Mouse (Mus musculus): ENCODE data around the gene Fgf2. TPM values are rescaled to one million over a fixed set of nuclear protein-coding genes. Genes with fewer than 3 reads are reported as not detected.

Gene Fgf2
- polyA plus RNA-seq, 1 experiment, result not detected

GRCm38 (mm10) chr3:37396930-37397608 lies 48.9 kb downstream of the Fgf2 start:
- WGBS, result 86% methylated on average over 5 of the region's 5 CpGs
- H3K4me1 ChIP-seq (ENCODE audit: control insufficient read depth, insufficient read depth, low read length), result 0 out of 2 replicates have a peak, but pooled peaks cover under 1% of the 10 kb centered on the region
- no peak overlapping the region for H3K4me3 ChIP-seq (ENCODE audit: insufficient read depth, low read depth, low read length)
- no peak for TF ChIP-seq CTCF (IDR thresholded peaks at IDR 0.05; ENCODE audit: insufficient read depth, low read depth, low read length)
- TF ChIP-seq POLR2A (IDR thresholded peaks at IDR 0.05; ENCODE audit: insufficient read depth, low read depth, low read length), result no peak
- H3K27ac ChIP-seq (ENCODE audit: insufficient read depth, low read depth, low read length), result no peak overlapping the region

GRCm38 (mm10) chr3:37397646-37398045 lies 49.5 kb downstream of the Fgf2 start:
- H3K27ac ChIP-seq (ENCODE audit: insufficient read depth, low read depth, low read length), result no peak overlapping the region
- WGBS, result 84% methylated on average over 3 of the region's 3 CpGs
- TF ChIP-seq CTCF (IDR thresholded peaks at IDR 0.05; ENCODE audit: insufficient read depth, low read depth, low read length) (no peak), POLR2A (IDR thresholded peaks at IDR 0.05; ENCODE audit: insufficient read depth, low read depth, low read length) (no peak)

GRCm38 (mm10) chr3:37398661-37399395 lies 50.7 kb downstream of the Fgf2 start:
- no peak for TF ChIP-seq POLR2A (IDR thresholded peaks at IDR 0.05; ENCODE audit: insufficient read depth, low read depth, low read length)
- no peak for TF ChIP-seq CTCF (IDR thresholded peaks at IDR 0.05; ENCODE audit: insufficient read depth, low read depth, low read length)
- Histone ChIP-seq H3K4me3 (ENCODE audit: insufficient read depth, low read depth, low read length) (no peak overlapping the region), H3K27ac (ENCODE audit: insufficient read depth, low read depth, low read length) (no peak overlapping the region), H3K4me1 (ENCODE audit: control insufficient read depth, insufficient read depth, low read length) (0 out of 2 replicates have a peak, but pooled peaks cover 3% of the 10 kb centered on the region)
- 75% methylated on average over 7 of the region's 7 CpGs for WGBS

More at GRCm38 (mm10) chr3:37397646-37398045, 49.5 kb downstream of the Fgf2 start:
- Histone ChIP-seq H3K4me3 (ENCODE audit: insufficient read depth, low read depth, low read length) (no peak overlapping the region), H3K4me1 (ENCODE audit: control insufficient read depth, insufficient read depth, low read length) (0 out of 2 replicates have a peak, but pooled peaks cover 3% of the 10 kb centered on the region)

GRCm38 (mm10) chr3:37401729-37402610 lies 53.8 kb downstream of the Fgf2 start:
- TF ChIP-seq POLR2A (IDR thresholded peaks at IDR 0.05; ENCODE audit: insufficient read depth, low read depth, low read length), result no peak
- TF ChIP-seq CTCF (IDR thresholded peaks at IDR 0.05; ENCODE audit: insufficient read depth, low read depth, low read length), result no peak
- 0 out of 2 replicates have a peak, but pooled peaks cover 3% of the 10 kb centered on the region for H3K4me1 ChIP-seq (ENCODE audit: control insufficient read depth, insufficient read depth, low read length)
- 59% methylated on average over 11 of the region's 11 CpGs for whole genome bisulfite sequencing
- no peak overlapping the region for H3K4me3 ChIP-seq (ENCODE audit: insufficient read depth, low read depth, low read length)
- H3K27ac ChIP-seq (ENCODE audit: insufficient read depth, low read depth, low read length), result no peak overlapping the region

- H3K4me1 ChIP-seq (ENCODE audit: control insufficient read depth, insufficient read depth, low read length), result no peaks in the 10 kb centered on the region
- no peak overlapping the region for H3K27ac ChIP-seq (ENCODE audit: insufficient read depth, low read depth, low read length)
- TF ChIP-seq POLR2A (IDR thresholded peaks at IDR 0.05; ENCODE audit: insufficient read depth, low read depth, low read length), result no peak
- TF ChIP-seq CTCF (IDR thresholded peaks at IDR 0.05; ENCODE audit: insufficient read depth, low read depth, low read length), result no peak
- no peak overlapping the region for H3K4me3 ChIP-seq (ENCODE audit: insufficient read depth, low read depth, low read length)
Measured at GRCm38 (mm10) chr3:37407598-37407997, 59.5 kb downstream of the Fgf2 start.

- no peak for TF ChIP-seq POLR2A (IDR thresholded peaks at IDR 0.05; ENCODE audit: insufficient read depth, low read depth, low read length)
- TF ChIP-seq CTCF (IDR thresholded peaks at IDR 0.05; ENCODE audit: insufficient read depth, low read depth, low read length), result no peak
- Histone ChIP-seq H3K4me1 (ENCODE audit: control insufficient read depth, insufficient read depth, low read length) (no peaks in the 10 kb centered on the region), H3K27ac (ENCODE audit: insufficient read depth, low read depth, low read length) (no peak overlapping the region), H3K4me3 (ENCODE audit: insufficient read depth, low read depth, low read length) (no peak overlapping the region)
- WGBS, result 91% methylated on average over 3 of the region's 3 CpGs
Measured at GRCm38 (mm10) chr3:37413446-37413845, 65.3 kb downstream of the Fgf2 start.

GRCm38 (mm10) chr3:37414413-37414960 lies 66.3 kb downstream of the Fgf2 start:
- WGBS, result 49% methylated on average over 14 of the region's 14 CpGs
- TF ChIP-seq POLR2A (IDR thresholded peaks at IDR 0.05; ENCODE audit: insufficient read depth, low read depth, low read length) (no peak), CTCF (IDR thresholded peaks at IDR 0.05; ENCODE audit: insufficient read depth, low read depth, low read length) (no peak)
- Histone ChIP-seq H3K27ac (ENCODE audit: insufficient read depth, low read depth, low read length) (no peak overlapping the region), H3K4me1 (ENCODE audit: control insufficient read depth, insufficient read depth, low read length) (no peaks in the 10 kb centered on the region), H3K4me3 (ENCODE audit: insufficient read depth, low read depth, low read length) (no peak overlapping the region)

GRCm38 (mm10) chr3:37418341-37418740 lies 70.2 kb downstream of the Fgf2 start:
- TF ChIP-seq POLR2A (IDR thresholded peaks at IDR 0.05; ENCODE audit: insufficient read depth, low read depth, low read length), result no peak
- no peak for TF ChIP-seq CTCF (IDR thresholded peaks at IDR 0.05; ENCODE audit: insufficient read depth, low read depth, low read length)
- WGBS, result 65% methylated on average over 5 of the region's 5 CpGs
- Histone ChIP-seq H3K4me3 (ENCODE audit: insufficient read depth, low read depth, low read length) (no peak overlapping the region), H3K27ac (ENCODE audit: insufficient read depth, low read depth, low read length) (no peak overlapping the region), H3K4me1 (ENCODE audit: control insufficient read depth, insufficient read depth, low read length) (no peaks in the 10 kb centered on the region)
